Mouse (Mus musculus) liver, embryonic 14.5 days (tissue): Measurements from ENCODE around the gene Ncbp1. TPM values are rescaled to one million over a fixed set of nuclear protein-coding genes. Genes with fewer than 3 reads are reported as not detected.

Experiments
- ATAC-seq: fragments of 200-750 bp; cut with Nextera tagmentation; 2 replicates; pipeline ENCODE4 v1.8.0; 2017; ENCODE audit warnings: moderate number of reproducible peaks, mild to moderate bottlenecking, moderate library complexity; ENCODE audit not compliant: insufficient read depth
- DNase-seq, 3 experiments: peaks; one replicate each; pipeline ENCODE4 v3.0.0-alpha.2; 2012 to 2013; ENCODE audit warnings: low read depth in 3 of 3, low spot score in 3 of 3
- H3K27ac ChIP-seq: fragments of 300-500 bp; sonication (generic); 2 replicates; pipeline ENCODE4 v1.5.1; 2014; ENCODE audit warnings: moderate library complexity, mild to moderate bottlenecking, control low read depth, inconsistent platforms
- H3K27me3 ChIP-seq: fragments of 300-500 bp; sonication (generic); 2 replicates; pipeline ENCODE4 v1.6.1; 2014; ENCODE audit warnings: mild to moderate bottlenecking, low read length, moderate library complexity; ENCODE audit not compliant: control insufficient read depth, insufficient read depth
- H3K36me3 ChIP-seq: fragments of 300-500 bp; sonication (generic); replicated peaks from 2 replicates; pipeline ENCODE4 v1.6.1; 2014; ENCODE audit warnings: low read depth; ENCODE audit not compliant: control insufficient read depth, insufficient read depth
- H3K4me1 ChIP-seq, 2 experiments: fragments of 200-500 bp in 1 of 2; fragments of 300-500 bp in 1 of 2; sonication (generic) in 1 of 2; replicated peaks; 2 replicates each; pipeline ENCODE4 v1.6.1; 2012 to 2014; ENCODE audit warnings: antibody characterized with exemption in 1 of 2, inconsistent platforms in 1 of 2, low read length in 1 of 2; ENCODE audit not compliant: control insufficient read depth in 2 of 2, insufficient read depth in 2 of 2
- H3K4me2 ChIP-seq: fragments of 300-500 bp; sonication (generic); 2 replicates; pipeline ENCODE4 v1.6.1; 2014; ENCODE audit warnings: low read depth, mild to moderate bottlenecking, control low read depth, moderate library complexity
- H3K4me3 ChIP-seq, 2 experiments: fragments of 200-500 bp in 1 of 2; fragments of 300-500 bp in 1 of 2; sonication (generic) in 1 of 2; 2 replicates each; pipeline ENCODE4 v1.5.1; 2012 to 2014; ENCODE audit warnings: low read depth in 2 of 2, low read length in 2 of 2, mild to moderate bottlenecking in 2 of 2, control low read depth in 1 of 2, inconsistent platforms in 1 of 2, moderate library complexity in 1 of 2; ENCODE audit not compliant: insufficient read depth in 1 of 2
- H3K9ac ChIP-seq: fragments of 300-500 bp; sonication (generic); replicated peaks from 2 replicates; pipeline ENCODE4 v1.6.1; 2014; ENCODE audit warnings: mild to moderate bottlenecking, control low read depth, moderate library complexity
- H3K9me3 ChIP-seq: fragments of 300-500 bp; sonication (generic); 2 replicates; pipeline ENCODE4 v1.6.1; 2016; ENCODE audit warnings: low read length, mixed read lengths; ENCODE audit not compliant: control insufficient read depth
- CTCF ChIP-seq: IDR thresholded peaks from 2 replicates; pipeline ENCODE4 v1.5.1; 2016; ENCODE audit warnings: antibody characterized with exemption, low read depth, control low read depth
- EP300 ChIP-seq: IDR thresholded peaks from 2 replicates; pipeline ENCODE4 v1.6.1; 2016; ENCODE audit warnings: antibody characterized with exemption, low read depth
- WGBS: fragments of 180-500 bp; shearing (Covaris S2); extraction: QIAGEN DNeasy Blood & Tissue Kit; methylation state at CpG from one replicate; pipeline ENCODE4 v1.1.7; 2014; ENCODE audit not compliant: insufficient replicate concordance; 5-methylcytosine and 5-hydroxymethylcytosine counted together
- polyA plus RNA-seq, 2 experiments: library from polyadenylated mRNA; depleted of rRNA in 1 of 2; stranded (reverse) in 1 of 2; unstranded in 1 of 2; fragments of >200 nt; fragmentation: Nextera tagmentation in 1 of 2; extraction: Ambion mirVana in 1 of 2; gene quantifications; 2 replicates each; pipeline versions ENCODE4 v1.2.1 to v1.2.3; 2012 to 2014

Ncbp1 gene
- polyA plus RNA-seq (2012; rRNA removed) (20.1 and 36.1 TPM in 2 replicates), polyA plus RNA-seq (2014; fragmentation: Nextera tagmentation; extraction: Ambion mirVana) (40.9 and 47.0 TPM in 2 replicates)

GRCm38 (mm10) chr4:46138287-46139222, at the start of gene Ncbp1, which contains the start of gene Tstd2:
Gene Ncbp1 (plus strand): TSS chr4:46138613.
Gene Tstd2 (minus strand): TSS chr4:46138694.
- Histone ChIP-seq H3K9me3 (no peaks in the 10 kb centered on the region), H3K27me3 (no peaks in the 10 kb centered on the region), H3K27ac (peak within 1 kb of the TSS; percentile 74), H3K4me3 (peak within 1 kb of the TSS; percentile 96 to 100), H3K4me1 (peaks cover 10 to 14% of the 10 kb centered on the region in 2 experiments), H3K9ac (peak within 1 kb of the TSS; percentile 96), H3K4me2 (peak within 1 kb of the TSS; percentile 97), H3K36me3 (no peaks in the 10 kb centered on the region; the same call in none of the 2 replicates)
- TF ChIP-seq CTCF = no peak
- TF ChIP-seq EP300 = no peak
- DNase-seq = peak; percentile 81 to 88 (median 82)
- WGBS = under 1% methylated on average over 90 of the region's 90 CpGs
- peak; percentile 91 for ATAC-seq

DNA sequence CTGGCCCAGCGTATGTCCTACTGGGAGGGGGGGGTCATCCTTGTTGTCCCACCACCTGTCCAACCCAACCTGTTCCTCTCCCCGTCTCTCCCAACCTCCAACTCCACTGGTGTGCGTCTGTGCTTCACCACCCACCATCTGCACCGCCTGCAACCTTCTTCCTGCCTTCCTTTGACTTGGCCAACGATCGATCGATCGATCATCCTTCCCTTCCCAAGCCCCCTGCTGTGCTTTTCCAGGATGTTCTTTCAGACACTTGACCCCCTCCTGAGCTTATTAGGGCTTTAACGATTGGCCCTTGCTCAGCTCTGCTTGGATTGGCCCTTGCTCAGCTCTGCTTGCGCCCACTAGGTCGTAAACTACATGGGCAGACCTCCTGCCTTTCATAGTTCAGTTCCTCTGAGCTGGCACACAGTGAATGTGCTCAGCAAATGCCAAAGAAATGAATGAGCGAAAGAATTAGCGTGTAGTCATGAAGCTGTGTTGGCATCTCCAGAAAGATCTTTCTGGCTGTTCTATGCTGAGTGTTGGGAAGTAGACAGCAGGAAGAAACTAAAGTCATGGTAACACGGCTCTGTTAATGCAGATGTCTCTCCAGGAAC, 48.8 kb upstream of the Ncbp1 start:
- Histone ChIP-seq H3K27ac (no peak overlapping the region), H3K9ac (no peak overlapping the region), H3K27me3 (no peaks in the 10 kb centered on the region), H3K36me3 (peaks cover 95% of the 10 kb centered on the region), H3K4me2 (no peak overlapping the region), H3K4me3 (no peak overlapping the region), H3K9me3 (no peaks in the 10 kb centered on the region), H3K4me1 (no peaks in the 10 kb centered on the region)
- no peak for ATAC-seq
- DNase-seq = no peak
- WGBS = 89% methylated on average over 14 of the region's 14 CpGs
- TF ChIP-seq EP300 (no peak), CTCF (no peak)

GRCm38 (mm10) chr4:46092429-46093076, 45.9 kb upstream of the Ncbp1 start:
- no peaks in the 10 kb centered on the region for H3K9me3 ChIP-seq
- ATAC-seq (no peak), DNase-seq (no peak)
- no peak overlapping the region for H3K27ac ChIP-seq
- H3K4me2 ChIP-seq = no peak overlapping the region
- H3K4me1 ChIP-seq = no peaks in the 10 kb centered on the region
- H3K27me3 ChIP-seq = no peaks in the 10 kb centered on the region
- H3K36me3 ChIP-seq = peaks cover 97% of the 10 kb centered on the region
- H3K9ac ChIP-seq = no peak overlapping the region
- no peak for TF ChIP-seq CTCF
- TF ChIP-seq EP300 = no peak
- WGBS = 87% methylated on average over 5 of the region's 5 CpGs
- H3K4me3 ChIP-seq = no peak overlapping the region

DNA sequence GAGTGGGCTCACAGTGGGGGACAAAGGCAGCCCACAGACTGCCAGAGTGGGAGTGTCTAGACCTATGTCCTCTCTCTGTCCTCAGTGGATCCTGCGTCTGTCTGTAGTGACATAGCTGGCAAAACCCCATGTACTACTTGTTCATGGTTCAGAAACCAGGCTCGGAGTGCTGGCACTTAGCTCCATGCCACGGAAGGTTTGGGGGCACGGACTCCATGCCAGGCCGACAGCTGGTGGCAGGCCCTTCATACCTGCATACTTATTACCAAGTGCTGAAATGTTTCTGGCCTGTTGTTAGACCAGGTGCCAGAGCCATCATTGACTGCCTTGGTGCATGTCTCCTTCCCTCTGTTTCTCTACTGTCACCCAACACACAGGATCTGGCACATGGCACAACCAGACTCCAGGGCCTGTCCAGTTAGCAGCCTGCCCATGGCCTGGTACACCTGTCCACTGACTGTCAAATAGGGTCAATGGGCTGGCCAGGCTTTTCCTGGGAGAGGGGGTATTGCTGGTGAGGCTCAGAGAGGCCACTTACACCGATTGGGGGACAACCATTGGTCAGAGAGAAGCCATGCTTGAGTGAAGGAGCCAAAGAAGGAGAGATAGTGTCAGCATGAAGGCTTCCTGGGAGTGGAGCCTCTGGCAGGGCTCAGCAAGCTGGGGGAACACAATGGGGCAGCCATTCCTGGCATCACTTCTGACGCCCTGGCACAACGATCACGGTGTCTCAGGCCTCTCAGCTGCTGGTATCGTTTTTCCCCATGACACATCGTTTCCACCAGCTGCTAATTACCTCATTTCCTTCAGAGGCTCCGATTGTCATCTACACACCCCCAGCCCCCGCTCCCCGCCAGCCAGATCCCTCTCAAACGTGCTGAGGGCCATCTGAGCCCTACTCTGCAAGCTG, 43.2 kb upstream of the Ncbp1 start:
- Histone ChIP-seq H3K4me1 (no peaks in the 10 kb centered on the region), H3K9me3 (no peaks in the 10 kb centered on the region), H3K9ac (no peak overlapping the region), H3K36me3 (peaks cover 100% of the 10 kb centered on the region), H3K27ac (no peak overlapping the region), H3K4me3 (no peak overlapping the region), H3K4me2 (no peak overlapping the region), H3K27me3 (no peaks in the 10 kb centered on the region)
- WGBS = 60% methylated on average over 15 of the region's 15 CpGs
- ATAC-seq (no peak), DNase-seq (no peak)
- no peak for TF ChIP-seq CTCF
- TF ChIP-seq EP300 = no peak
